ENCODE assay signal across 23 mouse cellular contexts in the genomic region with DNA sequence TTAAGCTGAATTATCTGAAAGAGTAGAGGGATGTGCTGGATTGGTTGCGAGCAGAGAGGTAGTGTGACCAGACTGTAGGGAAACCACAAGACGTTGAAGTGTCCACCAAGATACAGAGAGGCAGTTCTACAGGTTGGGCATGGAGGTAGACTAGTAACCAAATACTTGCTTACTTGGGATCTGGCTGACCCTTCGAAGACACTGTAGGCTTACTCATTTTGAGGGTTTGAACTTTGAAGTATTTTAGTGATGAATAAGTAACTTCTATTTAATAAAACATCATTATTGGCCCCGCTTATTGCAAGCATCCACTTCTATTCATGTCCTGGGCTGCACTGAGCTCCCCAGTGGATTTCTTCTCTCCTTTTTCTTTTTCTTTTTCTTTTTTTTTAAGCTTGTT. TPM values are rescaled to one million over a fixed set of nuclear protein-coding genes. Genes with fewer than 3 reads are reported as not detected.
"Had no signal": no experiment of that assay in that cellular context is flagged by ENCODE, and none has a peak within 500 bp of the region (broad histone marks: within the 10 kb centered on the region; RNA-seq: fewer than 3 reads in every experiment).

No protein-coding gene starts in this region.

- H3K36me3 ChIP-seq: heart, embryonic 13.5 days; heart, embryonic 15.5 days; limb, embryonic 13.5 days; limb, embryonic 15.5 days; liver, embryonic 12.5 days had no signal

- DNase-seq: gastrocnemius, postnatal 14 days; gastrocnemius, postnatal 36 days; heart, adult 11 months; heart, adult 2 months; heart, postnatal 14 days; heart, postnatal 36 days; kidney, adult 11 months; kidney, postnatal 10 days; layer of hippocampus, adult 9-11 months; layer of hippocampus, postnatal 36 days; left cerebral cortex, postnatal 4 days had no signal

- H3K9ac ChIP-seq: heart, embryonic 13.5 days; heart, embryonic 15.5 days; hindbrain, embryonic 13.5 days; hindbrain, embryonic 15.5 days; limb, embryonic 13.5 days; limb, embryonic 15.5 days; liver, embryonic 12.5 days; liver, embryonic 14.5 days had no signal

- H3K4me2 ChIP-seq: heart, embryonic 11.5 days; heart, embryonic 13.5 days; heart, embryonic 15.5 days; hindbrain, embryonic 13.5 days; hindbrain, embryonic 15.5 days; limb, embryonic 13.5 days; limb, embryonic 15.5 days; liver, embryonic 12.5 days had no signal

- ATAC-seq: hindbrain, postnatal 0 days; intestine, embryonic 16.5 days; liver, embryonic 12.5 days had no signal

- H3K4me3 ChIP-seq: heart, adult 2 months; heart, embryonic 13.5 days; heart, embryonic 15.5 days; hindbrain, embryonic 13.5 days; hindbrain, embryonic 15.5 days; limb, embryonic 13.5 days; limb, embryonic 15.5 days; liver, embryonic 12.5 days had no signal

- H3K27ac ChIP-seq: heart, adult 2 months; heart, embryonic 13.5 days; heart, embryonic 15.5 days; hindbrain, embryonic 13.5 days; hindbrain, embryonic 15.5 days; hindbrain, postnatal 0 days; limb, embryonic 13.5 days; limb, embryonic 15.5 days; liver, embryonic 12.5 days; liver, embryonic 14.5 days had no signal

- H3K27me3 ChIP-seq: heart, embryonic 13.5 days; heart, embryonic 15.5 days; hindbrain, embryonic 13.5 days; hindbrain, embryonic 15.5 days; limb, embryonic 13.5 days; limb, embryonic 15.5 days had no signal

- H3K4me1 ChIP-seq: heart, embryonic 13.5 days; heart, embryonic 15.5 days; limb, embryonic 13.5 days; limb, embryonic 15.5 days had no signal

- H3K9me3 ChIP-seq: heart, embryonic 13.5 days; heart, embryonic 15.5 days; hindbrain, embryonic 13.5 days; hindbrain, embryonic 15.5 days; limb, embryonic 15.5 days; liver, embryonic 12.5 days had no signal

RNA-seq across cellular contexts. Expression of a gene that starts 7.3 kb away (rescaled TPM):
- polyA plus RNA-seq: heart, postnatal 0 days had no signal
